Mouse (Mus musculus) induced T-regulatory cell, adult 2 months (primary cell): ENCODE results near the gene Cybrd1.

Experiments used
- DNase-seq: peaks from one replicate; pipeline ENCODE4 v3.0.0-alpha.2; 2012; ENCODE audit warnings: low read depth

The Cybrd1 gene

GRCm38 (mm10) chr2:71173031-71173430, 55.3 kb downstream of the Cybrd1 start:
- DNase-seq = no peak

GRCm38 (mm10) chr2:71176329-71177249, 58.9 kb downstream of the Cybrd1 start:
- no peak for DNase-seq

- no peak for DNase-seq
Observed at GRCm38 (mm10) chr2:71177250-71177615, 59.5 kb downstream of the Cybrd1 start.

- peak; percentile 7 for DNase-seq
Observed at GRCm38 (mm10) chr2:71177760-71178159, 60.0 kb downstream of the Cybrd1 start.

GRCm38 (mm10) chr2:71179716-71180115, 62.0 kb downstream of the Cybrd1 start:
- DNase-seq = no peak

- DNase-seq = no peak
Observed at GRCm38 (mm10) chr2:71180566-71181217, 63.0 kb downstream of the Cybrd1 start.

- no peak for DNase-seq
Observed at GRCm38 (mm10) chr2:71187950-71188349, 70.2 kb downstream of the Cybrd1 start.

GRCm38 (mm10) chr2:71188861-71189260, 71.1 kb downstream of the Cybrd1 start:
- DNase-seq = no peak

- no peak for DNase-seq
Observed at GRCm38 (mm10) chr2:71191391-71192194, 73.9 kb downstream of the Cybrd1 start.

GRCm38 (mm10) chr2:71192195-71192807, 74.6 kb downstream of the Cybrd1 start:
- DNase-seq = no peak
